Mouse (Mus musculus) liver, adult 2 months (tissue): ENCODE results near the gene Il12rb1. TPM values are rescaled to one million over a fixed set of nuclear protein-coding genes. Genes with fewer than 3 reads are reported as not detected.
A peak's percentile ranks its signal among the peaks of the same experiment; 100 is the strongest.

Experiments used
- DNase-seq: peaks from one replicate; pipeline ENCODE4 v3.0.0-alpha.2; 2011; ENCODE audit warnings: low read depth, low spot score; ENCODE audit errors: extremely low read depth
- H3K27ac ChIP-seq: fragments of 200-500 bp; replicated peaks from 2 replicates; pipeline ENCODE4 v1.5.1; 2012; ENCODE audit warnings: low read depth, mild to moderate bottlenecking, control low read depth, inconsistent platforms, low read length; ENCODE audit not compliant: insufficient read depth
- H3K27me3 ChIP-seq: fragments of 200-500 bp; 2 replicates; pipeline ENCODE4 v1.6.1; 2012; ENCODE audit warnings: mild to moderate bottlenecking, moderate library complexity, low read length, inconsistent platforms; ENCODE audit not compliant: control insufficient read depth, insufficient read depth
- H3K36me3 ChIP-seq: fragments of 200-500 bp; 2 replicates; pipeline ENCODE4 v1.6.1; 2012; ENCODE audit warnings: low read length, inconsistent platforms; ENCODE audit not compliant: control insufficient read depth, insufficient read depth
- H3K4me1 ChIP-seq: fragments of 200-500 bp; 2 replicates; pipeline ENCODE4 v1.6.1; 2011; ENCODE audit warnings: low read length; ENCODE audit not compliant: control insufficient read depth, insufficient read depth
- H3K4me3 ChIP-seq: fragments of 200-500 bp; 2 replicates; pipeline ENCODE4 v1.5.1; 2011; ENCODE audit warnings: low read depth, mild to moderate bottlenecking, control low read depth, low read length, moderate library complexity; ENCODE audit not compliant: insufficient read depth
- H3K79me2 ChIP-seq: fragments of 200-500 bp; 2 replicates; pipeline ENCODE4 v1.6.1; 2012; ENCODE audit warnings: inconsistent platforms, mild to moderate bottlenecking, low read length, moderate library complexity; ENCODE audit not compliant: control insufficient read depth, insufficient read depth
- H3K9ac ChIP-seq: fragments of 200-500 bp; 2 replicates; pipeline ENCODE4 v1.6.1; 2012; ENCODE audit warnings: low read depth, mild to moderate bottlenecking, control low read depth, inconsistent platforms, low read length
- CTCF ChIP-seq: fragments of 200-500 bp; IDR thresholded peaks from 2 replicates; pipeline ENCODE4 v1.5.1; 2011; ENCODE audit warnings: low read depth, low read length, control low read depth
- POLR2A ChIP-seq: fragments of 200-500 bp; IDR thresholded peaks from 2 replicates; pipeline ENCODE4 v1.6.1; 2011; ENCODE audit warnings: low read length, control low read depth; ENCODE audit not compliant: insufficient read depth; ENCODE audit errors: extremely low read depth
- WGBS: fragments of 180-500 bp; shearing (Covaris S2); methylation state at CpG from one replicate; pipeline ENCODE4 v1.1.7; 2018; 5-methylcytosine and 5-hydroxymethylcytosine counted together
- polyA plus RNA-seq: library from polyadenylated mRNA; depleted of rRNA; stranded (reverse); fragments of >200 nt; gene quantifications from 2 replicates; pipeline ENCODE4 v1.2.3, GENCODE M21; 2012
- total RNA-seq: library from RNA; depleted of rRNA; stranded (reverse); fragments of >200 nt; gene quantifications from 2 replicates; pipeline ENCODE4 v1.2.3, GENCODE M21; 2014

The Il12rb1 gene
- total and polyA plus RNA-seq, 2 experiments, result 0.34 to 0.37 TPM

GRCm38 (mm10) chr8:70836666-70837065 is 28.4 kb downstream of the Il12rb1 start:
- Histone ChIP-seq H3K4me1 (peaks cover 12% of the 10 kb centered on the region), H3K4me3 (no peak overlapping the region), H3K27ac (no peak overlapping the region), H3K36me3 (peaks cover 2% of the 10 kb centered on the region; the same call in 1 of the 2 replicates), H3K27me3 (no peaks in the 10 kb centered on the region), H3K9ac (no peak overlapping the region), H3K79me2 (no peaks in the 10 kb centered on the region)
- no peak for DNase-seq
- WGBS, result 90% methylated on average over 12 of the region's 12 CpGs
- TF ChIP-seq POLR2A, result no peak
- no peak for TF ChIP-seq CTCF

- TF ChIP-seq CTCF (no peak), POLR2A (0 out of 2 replicates have a peak, but pooled peaks have one; percentile 10)
- Histone ChIP-seq H3K4me1 (peaks cover 8% of the 10 kb centered on the region), H3K36me3 (peaks cover 2% of the 10 kb centered on the region; the same call in 1 of the 2 replicates), H3K27me3 (no peaks in the 10 kb centered on the region), H3K9ac (peak overlapping the region; percentile 94), H3K27ac (peak overlapping the region; percentile 91), H3K4me3 (peak overlapping the region; percentile 82), H3K79me2 (no peaks in the 10 kb centered on the region)
- DNase-seq, result peak; percentile 33
- WGBS, result under 1% methylated on average over 66 of the region's 66 CpGs
These were observed 30.6 kb downstream of the Il12rb1 start for GRCm38 (mm10) chr8:70838654-70839407.

- no peak for TF ChIP-seq CTCF
- peak; percentile 100 for TF ChIP-seq POLR2A
- H3K36me3 ChIP-seq, result peaks cover 2% of the 10 kb centered on the region; the same call in 1 of the 2 replicates
- H3K79me2 ChIP-seq, result no peaks in the 10 kb centered on the region
- peaks cover 8% of the 10 kb centered on the region for H3K4me1 ChIP-seq
- H3K4me3 ChIP-seq, result peak within 1 kb of the TSS; percentile 82
- DNase-seq, result peak; percentile 99
- H3K27ac ChIP-seq, result peak within 1 kb of the TSS; percentile 91
- WGBS, result 2% methylated on average over 54 of the region's 55 CpGs
- no peaks in the 10 kb centered on the region for H3K27me3 ChIP-seq
- H3K9ac ChIP-seq, result peak within 1 kb of the TSS; percentile 94
These were observed 31.4 kb downstream of the Il12rb1 start, which contains the start of gene Arrdc2 for GRCm38 (mm10) chr8:70839408-70840351. Gene Arrdc2, minus strand, starts transcription at chr8:70839720.

DNA sequence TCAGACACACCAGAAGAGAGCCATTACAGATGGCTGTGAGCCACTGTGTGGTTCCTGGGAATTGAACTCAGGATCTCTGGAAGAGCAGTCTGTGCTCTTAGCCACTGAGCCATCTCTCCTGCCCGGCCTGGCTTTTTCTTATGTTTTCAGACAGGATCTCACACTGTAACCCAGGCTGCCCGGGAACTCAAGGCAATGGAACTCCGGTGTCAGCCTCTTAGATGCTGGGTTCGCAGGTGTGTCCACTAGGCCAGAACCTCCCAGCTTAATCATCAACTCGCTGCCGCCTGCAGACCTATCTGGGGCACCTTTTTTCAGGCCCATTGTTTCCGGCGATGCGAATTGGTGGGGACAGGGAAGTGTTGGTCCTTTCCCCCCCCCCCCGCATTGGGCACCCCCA is 32.3 kb downstream of the Il12rb1 start:
- no peaks in the 10 kb centered on the region for H3K79me2 ChIP-seq
- H3K9ac ChIP-seq, result no peak overlapping the region
- 21% methylated on average over 10 of the region's 10 CpGs for WGBS
- H3K36me3 ChIP-seq, result no peaks in the 10 kb centered on the region; the same call in 1 of the 2 replicates
- H3K27ac ChIP-seq, result peak overlapping the region; percentile 91; the same call in 1 of the 2 replicates
- H3K4me1 ChIP-seq, result peaks cover 8% of the 10 kb centered on the region
- H3K27me3 ChIP-seq, result no peaks in the 10 kb centered on the region
- no peak overlapping the region for H3K4me3 ChIP-seq
- DNase-seq, result peak; percentile 76
- TF ChIP-seq CTCF, result no peak
- TF ChIP-seq POLR2A, result no peak

DNA sequence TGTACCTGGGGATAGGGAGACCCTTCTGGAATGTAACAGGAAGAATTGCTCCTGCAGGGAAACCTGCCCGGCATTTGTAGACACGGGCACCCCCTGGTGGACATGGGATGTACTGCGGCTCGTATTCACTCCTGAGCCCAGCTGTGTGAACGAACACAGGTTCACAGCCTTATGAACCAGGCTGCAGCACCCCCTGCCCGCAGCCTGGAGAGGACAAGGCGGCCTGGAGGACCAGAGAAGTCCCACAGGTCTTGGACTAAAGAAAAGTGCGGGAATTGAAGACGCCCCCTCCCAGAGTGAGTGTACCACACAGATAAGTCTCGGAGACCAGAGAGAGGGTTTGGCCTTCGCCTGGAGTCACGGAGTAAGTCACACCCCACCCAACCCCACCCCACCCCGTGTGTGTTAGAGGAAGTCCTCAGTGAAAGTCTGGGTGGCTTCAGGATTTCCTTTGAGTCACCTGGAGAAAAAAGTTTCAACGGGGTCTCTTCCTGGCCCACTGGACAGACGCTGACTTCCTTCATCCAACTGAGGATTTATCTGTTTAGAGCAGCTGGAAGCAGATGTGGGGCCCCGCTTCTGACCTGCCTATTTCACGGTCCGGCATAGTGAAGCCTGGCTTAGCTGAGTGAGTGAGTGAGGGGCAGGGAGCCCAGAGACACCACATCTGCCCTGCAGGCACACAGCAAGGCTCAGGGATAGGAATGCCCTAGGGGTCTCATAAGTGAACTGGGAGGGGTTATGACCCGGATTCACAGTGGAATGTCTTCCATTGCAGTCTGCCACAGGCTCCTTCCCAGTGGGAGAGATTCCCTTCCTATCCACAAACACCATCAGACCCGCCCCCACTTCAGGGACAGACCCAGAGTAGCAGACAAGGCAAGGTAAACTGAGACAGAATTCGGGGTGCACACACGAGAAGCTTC is 33.2 kb downstream of the Il12rb1 start:
- no peaks in the 10 kb centered on the region for H3K36me3 ChIP-seq
- H3K27ac ChIP-seq, result 0 out of 2 replicates have a peak overlapping the region, but pooled peaks have one; percentile 3
- H3K27me3 ChIP-seq, result no peaks in the 10 kb centered on the region
- peak; percentile 62 for DNase-seq
- TF ChIP-seq POLR2A (no peak), CTCF (peak; percentile 95)
- 38% methylated on average over 22 of the region's 22 CpGs for WGBS
- H3K9ac ChIP-seq, result no peak overlapping the region
- no peaks in the 10 kb centered on the region for H3K79me2 ChIP-seq
- no peak overlapping the region for H3K4me3 ChIP-seq
- peaks cover 8% of the 10 kb centered on the region for H3K4me1 ChIP-seq
